Mouse (Mus musculus) 416B (cell line): ENCODE measurements around the gene Pygo1.

Source experiments
- DNase-seq: peaks from one replicate; pipeline ENCODE4 v3.0.0; 2011; ENCODE audit warnings: low read depth

Gene Pygo1

DNA sequence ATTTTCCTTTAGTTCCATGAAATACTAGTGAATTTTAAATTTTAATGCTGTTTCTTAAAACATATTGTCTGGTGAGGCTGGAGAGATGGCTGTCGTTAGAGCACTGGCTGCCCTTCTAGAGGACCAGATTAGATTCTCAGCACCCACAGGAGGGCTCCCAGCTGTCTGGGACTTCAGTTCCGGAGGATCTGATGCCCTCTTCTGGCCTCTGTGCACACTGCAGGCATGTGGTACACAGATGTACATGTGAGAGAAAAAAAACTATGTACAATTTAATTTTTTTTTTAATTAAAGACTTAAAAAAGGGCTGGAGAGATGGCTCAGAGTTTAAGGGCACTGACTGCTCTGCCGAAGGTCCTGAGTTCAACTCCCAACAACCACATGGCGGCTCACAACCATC is 9.9 kb downstream of the Pygo1 start:
- peak; percentile 22 for DNase-seq

GRCm38 (mm10) chr9:72936301-72936700 is 10.9 kb downstream of the Pygo1 start:
- no peak for DNase-seq

DNA sequence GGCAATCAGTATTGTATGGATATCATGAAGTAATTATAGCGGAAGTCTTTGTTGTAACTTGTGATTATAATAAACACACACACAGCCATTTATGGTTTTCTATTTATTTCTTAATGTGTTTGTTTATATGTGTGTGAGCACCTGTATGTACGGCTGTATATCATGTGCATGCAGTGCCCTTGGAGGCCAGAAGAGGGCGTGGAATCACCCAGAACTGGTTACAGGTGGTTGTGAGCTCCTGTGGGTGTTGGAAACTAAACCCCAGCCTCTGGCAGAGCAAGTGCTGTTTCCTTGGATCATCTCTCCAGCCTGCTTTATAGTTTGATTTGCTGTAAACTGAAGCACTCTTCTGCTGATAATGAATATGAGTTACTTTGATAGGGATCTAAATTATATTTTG is 18.0 kb downstream of the Pygo1 start:
- peak; percentile 13 for DNase-seq

DNA sequence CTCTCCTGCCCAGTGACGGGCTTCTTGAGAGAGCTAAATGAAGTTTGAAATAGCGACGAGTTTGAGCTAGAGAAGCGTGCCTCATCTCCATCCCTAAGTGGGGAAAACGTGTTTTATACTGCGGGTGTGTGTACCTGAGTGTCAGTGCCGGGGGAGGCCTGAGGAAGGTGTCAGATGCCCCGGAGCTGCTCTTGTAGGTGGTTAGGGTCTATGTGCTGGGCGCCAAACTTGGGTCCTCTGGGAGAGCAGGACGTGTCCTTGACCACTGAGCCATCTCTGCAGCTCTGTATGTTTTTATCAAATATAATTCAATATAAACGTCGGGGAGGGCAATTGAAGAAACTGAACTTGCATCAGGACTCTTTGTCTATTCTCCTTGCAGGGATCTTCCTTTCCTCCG is 18.8 kb downstream of the Pygo1 start:
- DNase-seq = no peak

GRCm38 (mm10) chr9:72947010-72947409 is 21.6 kb downstream of the Pygo1 start:
- no peak for DNase-seq

GRCm38 (mm10) chr9:72949572-72949971 is 24.1 kb downstream of the Pygo1 start:
- no peak for DNase-seq

GRCm38 (mm10) chr9:72954746-72955145 is 29.3 kb downstream of the Pygo1 start:
- DNase-seq = peak; percentile 59

DNA sequence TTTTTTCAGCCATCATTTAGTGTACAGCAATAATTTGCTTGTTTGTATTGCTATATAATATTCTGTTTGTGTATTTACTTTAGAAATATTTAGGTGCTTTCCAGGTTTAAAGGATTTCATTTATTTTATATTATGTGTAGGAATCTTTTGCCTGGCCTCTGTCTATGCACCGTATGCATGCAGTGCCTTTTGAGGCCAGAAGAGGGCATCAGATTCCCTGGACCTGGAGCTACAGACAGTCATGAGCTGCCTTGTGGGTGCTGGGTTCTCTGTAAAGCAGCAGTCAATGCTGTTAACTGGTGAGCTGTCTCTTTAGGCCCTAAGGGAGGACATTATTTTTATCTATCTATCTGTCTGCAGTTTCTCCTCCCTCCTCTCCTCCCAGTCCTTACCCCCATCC is 30.1 kb downstream of the Pygo1 start:
- DNase-seq = peak; percentile 73

GRCm38 (mm10) chr9:72958521-72959450 is 33.3 kb downstream of the Pygo1 start, which contains the start of the genes Dyx1c1 and Gm44503:
TSS of gene Dyx1c1 (plus strand) at chr9:72958785.
TSS of gene Gm44503 (plus strand) at chr9:72958852.
- no peak for DNase-seq

- peak; percentile 19 for DNase-seq
These were observed 35.9 kb downstream of the Pygo1 start for GRCm38 (mm10) chr9:72961346-72961745.

DNA sequence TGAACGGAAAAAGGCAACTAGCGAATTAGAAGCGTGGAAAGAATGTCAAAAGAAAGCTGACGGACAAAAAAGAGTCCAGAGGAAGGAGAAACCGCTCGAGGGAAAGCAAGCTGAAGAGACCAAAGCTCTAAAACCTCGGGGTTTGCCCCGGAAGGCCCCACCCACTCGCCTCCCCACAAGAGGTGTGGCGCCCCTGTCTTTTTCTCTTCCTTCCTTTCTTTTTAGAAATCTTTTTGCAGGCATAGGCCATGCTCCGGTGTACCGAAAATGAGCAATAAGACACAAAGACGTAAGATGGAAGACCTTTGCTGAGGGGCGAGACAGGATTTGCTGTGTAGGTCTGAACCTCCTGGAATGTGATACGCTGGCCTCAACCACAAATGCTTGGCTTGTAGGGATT is 36.5 kb downstream of the Pygo1 start:
- DNase-seq = peak; percentile 64

DNA sequence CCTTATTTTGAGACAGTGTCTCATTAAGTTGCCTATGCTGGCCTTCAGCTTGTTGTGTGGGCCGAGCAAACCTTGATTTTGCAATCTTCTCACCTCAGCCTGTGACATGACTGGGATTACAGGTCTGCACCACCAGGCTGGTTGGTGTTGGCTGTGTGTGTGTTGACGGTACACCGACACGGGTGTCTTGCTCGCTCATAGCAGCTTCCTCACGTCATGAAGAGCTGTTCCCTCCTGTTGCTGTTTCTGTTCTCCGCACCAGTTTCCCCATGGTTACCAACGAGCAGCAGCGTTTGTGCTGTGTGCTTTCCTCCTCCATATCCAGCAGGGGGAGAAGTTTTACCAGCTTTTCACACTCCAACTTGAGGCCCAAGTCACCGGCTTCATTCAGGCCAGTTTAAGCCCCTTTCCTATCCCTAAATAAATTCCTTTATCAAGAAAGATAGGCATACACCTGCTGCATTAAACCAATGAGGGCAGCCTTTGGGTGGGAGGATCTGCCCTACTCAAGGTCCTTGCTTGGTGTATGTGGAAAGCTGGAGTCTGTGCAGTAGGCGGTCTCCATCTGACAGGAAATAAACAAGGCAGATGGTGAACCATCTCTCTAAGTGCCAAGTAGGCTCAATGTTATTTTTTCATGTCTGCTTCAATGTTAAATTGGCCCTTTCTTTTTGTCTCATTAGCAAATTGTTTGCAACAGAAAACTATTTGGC is 43.1 kb downstream of the Pygo1 start:
- DNase-seq = peak; percentile 82

DNA sequence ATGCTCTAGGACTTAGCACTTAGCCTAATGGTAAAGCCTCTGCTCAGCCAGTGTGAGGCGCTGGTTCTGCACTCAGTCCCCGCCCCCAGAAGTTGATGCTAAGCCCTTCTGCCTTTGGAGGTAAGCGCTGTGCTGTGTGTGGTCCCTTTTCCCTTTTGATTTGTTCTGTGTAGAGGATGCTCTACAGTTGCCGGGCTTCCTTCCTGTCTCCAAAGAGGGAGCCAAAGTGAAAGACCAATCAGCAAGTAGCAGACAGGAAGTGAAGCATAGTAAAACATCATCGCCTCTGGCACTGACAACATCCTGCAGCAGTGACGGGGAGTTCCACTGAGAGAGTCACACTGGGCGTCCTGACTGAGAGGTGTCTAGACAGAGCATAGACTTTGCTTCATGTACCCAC is 44.4 kb downstream of the Pygo1 start:
- DNase-seq = peak; percentile 87

- no peak for DNase-seq
These were observed 47.0 kb downstream of the Pygo1 start for GRCm38 (mm10) chr9:72972435-72972834.

DNA sequence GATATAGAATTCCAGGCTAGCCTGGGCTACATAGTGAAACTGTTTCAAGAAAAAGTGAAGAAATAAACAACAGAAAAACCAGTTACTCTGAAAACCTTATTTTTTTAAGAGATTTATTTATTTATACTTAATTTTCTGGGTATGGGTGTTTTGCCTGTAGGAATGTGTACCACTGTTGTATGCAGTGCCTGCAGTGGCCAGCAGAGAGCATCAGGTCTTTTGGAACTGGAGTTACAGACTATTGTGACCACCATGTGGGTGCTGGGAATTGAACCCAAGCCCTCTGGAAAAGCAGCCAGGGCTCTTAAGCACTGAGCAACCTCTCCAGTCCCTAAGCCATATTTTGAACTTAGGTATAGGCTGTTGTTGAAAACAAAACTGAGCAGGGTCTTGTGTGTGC is 47.5 kb downstream of the Pygo1 start:
- no peak for DNase-seq

DNA sequence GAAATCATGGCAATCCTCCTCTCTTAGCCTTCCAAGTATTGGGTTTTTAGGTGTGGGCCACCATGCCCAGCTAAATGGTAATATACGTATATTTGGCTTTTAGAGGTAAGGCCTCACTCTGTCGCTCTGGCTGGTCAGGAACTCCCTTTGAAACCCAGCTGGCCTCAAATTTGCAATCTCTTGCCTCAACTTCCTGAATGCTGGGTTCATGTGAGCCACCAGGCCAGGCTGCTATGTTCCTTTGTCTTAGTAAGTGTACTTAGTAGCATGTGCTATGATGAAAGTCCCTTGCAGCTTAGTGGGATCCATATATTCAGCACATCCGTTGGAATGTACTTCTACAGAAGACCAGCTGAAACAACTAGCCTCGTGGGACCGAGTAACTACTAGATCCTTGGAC is 49.3 kb downstream of the Pygo1 start:
- peak; percentile 79 for DNase-seq

GRCm38 (mm10) chr9:72975242-72975641 is 49.8 kb downstream of the Pygo1 start:
- no peak for DNase-seq

DNA sequence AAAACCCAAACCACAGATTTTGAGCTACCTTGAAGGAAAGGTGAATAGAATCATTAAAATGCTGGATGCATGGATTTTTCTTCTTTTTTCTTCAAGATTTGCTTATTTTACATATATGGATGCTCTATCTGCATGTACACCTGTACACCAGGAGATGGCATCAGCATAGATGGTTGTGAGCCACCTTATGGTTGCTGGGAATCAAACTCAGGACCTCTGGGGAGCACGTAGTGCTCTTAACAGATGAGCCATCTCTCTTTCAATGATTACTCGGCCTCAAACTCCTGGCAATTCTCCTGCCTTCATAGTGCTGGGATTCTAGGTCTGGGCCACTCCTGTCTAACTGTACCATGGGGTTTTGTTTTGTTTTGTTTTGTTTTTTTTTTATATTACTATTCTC is 57.6 kb downstream of the Pygo1 start:
- no peak for DNase-seq

DNA sequence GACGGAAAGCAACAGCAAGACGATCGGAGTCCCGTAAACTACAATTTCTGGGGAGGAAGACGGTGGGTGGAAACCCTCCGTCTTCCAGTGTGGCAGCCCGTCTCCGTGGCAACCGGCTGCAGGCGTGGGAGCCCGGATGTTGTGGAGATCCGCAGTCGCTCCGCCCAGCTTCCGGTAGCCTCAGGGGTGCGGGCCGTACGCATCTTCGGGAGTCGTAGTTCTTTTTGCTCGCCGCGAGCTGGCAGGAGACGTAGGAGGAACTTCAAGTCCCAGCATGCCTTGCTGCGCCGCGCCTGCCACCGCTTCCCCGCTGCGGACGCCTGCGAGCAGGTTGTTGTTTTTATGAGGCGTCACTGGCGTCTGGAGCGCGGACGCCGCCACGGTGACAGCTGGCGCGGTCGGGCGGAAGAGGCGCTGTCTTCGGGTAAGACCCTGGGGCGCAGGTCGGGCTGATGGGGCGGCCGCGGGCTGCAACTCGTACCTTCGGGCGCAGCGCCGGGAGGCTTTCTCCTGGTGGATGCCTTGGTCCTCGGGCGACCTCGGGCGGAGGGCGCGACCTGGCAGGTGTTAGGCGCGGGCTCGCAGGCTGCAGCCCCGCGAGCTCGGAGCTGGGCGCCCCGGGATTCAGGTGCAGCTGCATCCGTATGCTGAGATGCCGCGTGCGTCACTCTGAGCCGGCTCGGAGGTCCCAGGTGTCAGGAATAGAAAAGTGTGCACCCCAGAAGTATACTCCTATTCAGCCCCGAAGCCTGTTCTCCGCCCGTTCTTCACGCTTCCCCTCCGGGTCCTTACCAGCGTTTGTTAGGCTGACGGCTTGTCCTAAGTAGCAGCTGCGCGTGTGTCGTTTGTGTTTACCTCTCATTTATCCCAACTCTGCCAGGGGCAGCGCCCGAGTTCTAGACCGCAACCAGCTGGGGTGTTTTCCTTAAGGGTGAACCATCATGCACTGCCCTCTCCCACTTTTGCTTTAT is 60.1 kb downstream of the Pygo1 start, which contains the start of the genes Ccpg1os and Ccpg1:
Gene Ccpg1os, minus strand, starts transcription at position 133 of the 971 bp plus-strand sequence.
Gene Ccpg1, plus strand, starts transcription at position 180 of the 971 bp plus-strand sequence.
- peak; percentile 98 for DNase-seq

DNA sequence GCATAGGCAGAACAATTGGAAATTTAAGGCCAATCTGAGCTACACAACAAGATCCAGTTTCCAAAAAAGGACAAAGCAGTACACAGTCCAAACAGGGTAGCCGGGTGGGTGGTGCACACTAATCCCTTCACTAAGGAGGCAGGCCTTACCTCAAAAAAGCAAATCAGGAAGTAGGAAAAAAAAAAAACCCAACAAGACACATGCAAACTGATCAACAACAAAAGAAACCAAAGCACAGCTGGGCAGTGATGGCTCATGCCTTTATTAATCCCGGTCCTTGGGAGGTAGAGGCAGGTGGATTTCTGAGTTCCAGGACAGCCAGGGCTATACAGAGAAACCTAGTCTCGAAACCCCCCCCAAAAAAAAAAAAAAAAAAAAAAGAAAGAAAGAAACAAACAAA is 62.3 kb downstream of the Pygo1 start:
- DNase-seq = no peak

- no peak for DNase-seq
These were observed 63.3 kb downstream of the Pygo1 start for GRCm38 (mm10) chr9:72988706-72989105.

DNA sequence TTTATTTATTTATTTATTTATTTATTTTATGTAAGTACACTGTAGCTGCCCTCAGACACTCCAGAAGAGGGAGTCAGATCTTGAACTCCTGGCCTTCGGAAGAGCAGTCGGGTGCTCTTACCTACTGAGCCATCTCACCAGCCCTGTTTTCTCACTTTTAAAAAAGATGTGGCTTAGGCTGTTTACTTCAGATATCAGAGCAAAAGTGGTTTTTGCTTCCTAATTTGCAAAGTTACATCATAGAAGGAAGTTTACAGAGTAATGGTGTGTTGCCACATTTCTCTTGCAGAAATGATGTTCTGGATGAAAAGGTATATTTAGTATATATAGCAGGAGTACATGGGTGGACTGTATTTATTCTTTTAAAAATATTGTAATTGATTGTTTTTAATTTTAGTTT is 66.0 kb downstream of the Pygo1 start:
- peak; percentile 70 for DNase-seq
